Mouse (Mus musculus) embryonic fibroblast, embryonic 13.5 days (primary cell): ENCODE results near the gene Plcl1.

Source experiments
- CTCF ChIP-seq: IDR thresholded peaks from 2 replicates; pipeline ENCODE4 v1.5.1; 2011; ENCODE audit warnings: mild to moderate bottlenecking, control low read depth, low read length, moderate library complexity, borderline replicate concordance; ENCODE audit not compliant: insufficient read depth
- POLR2A ChIP-seq: IDR thresholded peaks from 2 replicates; pipeline ENCODE4 v1.6.1; 2011; ENCODE audit warnings: low read depth, mild to moderate bottlenecking, control low read depth, low read length, moderate library complexity

- no peak for TF ChIP-seq CTCF
- TF ChIP-seq POLR2A = no peak
Observed at GRCm38 (mm10) chr1:55605956-55606355, 200.2 kb downstream of the Plcl1 start.
